Mouse (Mus musculus): ENCODE results near the gene Cyth1. TPM values are rescaled to one million over a fixed set of nuclear protein-coding genes. Genes with fewer than 3 reads are reported as not detected.
A peak's percentile ranks its signal among the peaks of the same experiment; 100 is the strongest.

Gene Cyth1
- 10 to 100 TPM; 62.0 to 68.2 TPM for total RNA-seq (2021)
- long read RNA-seq, experiment 1, partial matches to known transcripts = 6 of 61 reads
- long read RNA-seq, experiment 1, other reads (novel, unspliced or antisense) = 55 of 61 reads
- long read RNA-seq, experiment 2, partial matches to known transcripts = 20 of 29 reads
- long read RNA-seq, experiment 2, other reads (novel, unspliced or antisense) = 9 of 29 reads

DNA sequence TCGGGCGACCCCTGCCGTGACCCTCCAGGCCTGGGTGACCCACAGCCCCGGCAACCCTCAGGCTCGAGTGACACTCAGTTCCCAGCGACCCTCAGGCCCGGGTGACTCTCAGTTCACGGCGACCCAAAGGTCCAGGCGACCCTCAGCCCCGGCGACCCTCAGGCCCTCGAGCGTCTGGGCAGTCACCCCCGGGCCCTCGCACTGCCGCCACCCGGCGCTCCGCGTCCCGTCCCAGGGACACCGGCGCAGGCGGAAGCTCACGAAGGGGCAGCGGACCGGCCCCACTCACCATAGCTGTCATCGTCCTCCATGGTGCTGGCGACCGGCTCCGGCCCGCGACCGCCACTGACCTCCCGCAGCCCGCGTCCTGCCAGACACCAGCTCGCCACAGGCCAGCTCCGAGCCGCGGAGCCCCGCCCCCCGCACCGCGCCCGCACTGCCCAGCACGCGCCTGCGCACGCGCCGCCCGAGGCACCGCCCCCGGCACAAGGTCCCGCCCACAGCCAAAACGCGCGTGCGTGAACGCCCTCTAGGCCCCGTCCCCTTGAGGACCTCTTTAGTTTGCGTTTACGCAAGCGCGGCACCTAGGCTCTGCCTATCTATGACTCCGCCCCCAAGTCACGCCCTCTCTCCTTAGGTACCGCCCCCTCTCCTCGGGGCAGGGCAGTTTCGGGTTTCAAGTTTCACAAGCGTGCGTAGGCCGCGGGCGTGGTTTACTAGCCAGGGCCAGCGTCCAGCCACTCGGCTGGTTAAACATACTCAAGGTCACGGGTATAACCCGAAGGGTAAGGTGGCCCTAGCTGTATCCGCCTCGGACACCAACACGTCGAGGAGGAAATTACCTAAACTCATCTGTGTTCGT lies at the start of gene Cyth1:
Cyth1 (minus strand) TSS at position 443 of the 862 bp plus-strand sequence.
- DNase-seq (ENCODE audit: low spot score in 2 of 2) = peak; percentile 97 to 98

DNA sequence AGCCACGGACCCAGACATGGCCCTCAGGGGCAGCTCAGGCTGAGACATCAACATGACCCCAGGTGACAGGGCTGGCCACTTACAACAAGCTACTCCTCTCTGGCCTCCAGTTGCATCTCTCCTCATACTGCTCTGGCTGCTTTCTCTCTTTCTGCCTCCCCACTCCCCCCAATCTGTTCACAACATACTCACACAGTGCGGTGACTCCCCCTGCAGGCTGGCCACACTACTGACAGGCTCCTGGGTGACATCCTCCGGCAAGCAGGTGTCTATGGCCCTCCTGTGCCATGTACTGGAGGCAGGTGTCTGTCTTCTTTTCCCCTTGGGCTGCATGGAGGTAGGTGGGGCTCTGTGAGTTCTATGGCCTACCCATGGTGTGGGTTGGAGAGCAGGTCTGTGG lies 49.6 kb upstream of the Cyth1 start:
- no peak for DNase-seq (ENCODE audit: low spot score in 2 of 2)

DNA sequence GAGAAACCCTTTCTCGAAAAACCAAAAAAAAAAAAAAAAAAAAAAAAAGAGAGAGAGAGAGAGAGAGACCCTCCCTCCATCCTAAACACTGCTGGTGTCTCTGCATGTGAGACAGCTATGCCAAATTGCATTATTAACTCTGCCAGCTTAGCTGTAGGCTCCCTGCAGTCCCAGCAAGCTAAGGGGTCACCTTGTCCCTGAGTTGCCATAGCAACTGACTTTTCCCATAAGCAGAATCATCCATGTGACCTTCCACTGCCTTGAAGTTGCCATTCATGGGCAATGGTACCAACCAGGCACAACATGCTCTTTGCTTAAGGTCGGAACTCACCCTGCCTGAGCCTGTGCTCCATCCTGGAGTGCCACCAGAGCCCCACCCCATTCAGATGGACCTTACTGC lies 46.6 kb upstream of the Cyth1 start:
- no peak for DNase-seq (ENCODE audit: low spot score in 2 of 2)

DNA sequence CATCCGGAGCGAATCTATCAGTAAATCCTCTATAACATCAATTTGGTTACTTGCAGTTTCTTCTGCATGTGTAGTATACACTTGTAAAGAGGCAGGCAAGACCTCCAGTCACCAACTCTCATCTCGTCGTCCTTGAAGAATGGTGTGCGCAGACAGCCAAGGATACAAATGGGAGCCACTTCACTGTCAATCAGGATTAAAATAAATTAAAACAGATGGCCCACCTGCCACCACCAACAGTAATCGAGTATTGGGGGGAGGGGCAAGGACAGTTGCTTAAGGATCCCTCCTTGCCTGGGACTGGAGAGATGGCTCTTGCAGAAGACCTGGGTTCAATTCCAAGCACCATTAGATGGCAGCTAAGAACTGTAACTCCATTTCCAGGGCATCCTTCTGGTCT lies 44.3 kb upstream of the Cyth1 start:
- DNase-seq (ENCODE audit: low spot score in 2 of 2) = no peak

DNA sequence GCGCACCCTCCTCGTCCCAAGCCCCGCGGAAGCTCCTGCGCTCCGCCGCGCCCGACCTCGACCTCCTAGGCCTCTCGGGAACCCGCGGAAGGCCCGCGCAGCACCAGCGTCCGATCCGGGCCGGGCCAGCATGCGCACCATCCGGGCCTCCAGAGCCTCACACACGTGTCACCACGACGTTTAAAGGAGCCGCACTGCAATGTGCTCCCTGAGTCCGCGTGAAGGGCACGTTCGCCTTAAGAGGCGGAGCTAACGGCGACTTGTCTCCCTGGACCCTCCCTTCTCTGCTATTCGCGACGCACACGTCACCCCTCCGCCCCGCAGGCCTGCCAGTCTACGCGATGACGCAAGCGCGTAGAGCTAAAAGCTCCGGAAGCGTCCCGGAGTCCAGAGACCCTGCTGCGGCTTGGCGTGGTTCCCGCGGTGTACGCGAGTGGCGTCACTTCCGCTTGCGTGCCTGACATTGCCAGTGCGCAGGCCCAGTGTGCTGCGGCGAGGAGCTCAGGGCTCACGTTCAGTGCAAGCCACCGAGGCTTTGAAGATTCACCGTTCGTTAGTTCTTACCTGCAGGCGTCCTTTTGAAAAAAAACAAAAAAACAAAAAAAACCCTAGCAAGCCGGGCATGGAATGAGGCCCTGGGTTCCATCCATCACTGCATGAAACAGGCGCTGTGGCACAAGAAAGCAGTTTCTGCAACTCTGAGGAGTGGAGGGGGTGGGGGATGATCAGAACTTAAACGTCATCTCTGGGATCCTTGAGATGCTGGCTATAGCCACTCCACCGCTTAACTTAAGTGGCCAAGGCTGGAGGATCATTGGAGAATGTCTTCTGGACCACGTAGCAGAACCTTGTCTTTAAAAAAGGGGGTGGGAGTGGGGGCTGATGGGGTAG lies 41.9 kb upstream of the Cyth1 start, which contains the start of gene Usp36:
Usp36 (minus strand) TSS at position 246 of the 891 bp plus-strand sequence.
- DNase-seq (ENCODE audit: low spot score in 2 of 2) = peak; percentile 100

DNA sequence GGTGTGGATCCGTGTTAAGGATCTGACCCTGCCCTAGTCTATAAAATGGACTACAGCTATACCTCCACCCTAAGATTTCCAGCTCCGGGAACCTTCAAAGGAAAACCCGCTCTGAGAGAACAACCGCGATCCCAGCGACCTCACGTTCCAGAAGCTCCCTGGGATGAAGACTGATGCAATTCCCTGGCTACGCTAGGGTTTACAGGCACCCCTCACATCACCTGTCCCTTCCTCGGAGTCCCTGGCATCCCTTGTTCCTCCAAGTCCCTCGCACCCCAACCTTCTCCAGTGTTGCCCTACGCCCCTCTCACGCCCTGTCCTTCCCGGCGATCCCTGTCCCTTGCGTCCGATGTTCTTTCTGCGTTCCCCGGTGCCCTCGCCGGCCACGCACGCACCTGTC lies 41.2 kb upstream of the Cyth1 start:
- DNase-seq (ENCODE audit: low spot score in 2 of 2) = no peak

DNA sequence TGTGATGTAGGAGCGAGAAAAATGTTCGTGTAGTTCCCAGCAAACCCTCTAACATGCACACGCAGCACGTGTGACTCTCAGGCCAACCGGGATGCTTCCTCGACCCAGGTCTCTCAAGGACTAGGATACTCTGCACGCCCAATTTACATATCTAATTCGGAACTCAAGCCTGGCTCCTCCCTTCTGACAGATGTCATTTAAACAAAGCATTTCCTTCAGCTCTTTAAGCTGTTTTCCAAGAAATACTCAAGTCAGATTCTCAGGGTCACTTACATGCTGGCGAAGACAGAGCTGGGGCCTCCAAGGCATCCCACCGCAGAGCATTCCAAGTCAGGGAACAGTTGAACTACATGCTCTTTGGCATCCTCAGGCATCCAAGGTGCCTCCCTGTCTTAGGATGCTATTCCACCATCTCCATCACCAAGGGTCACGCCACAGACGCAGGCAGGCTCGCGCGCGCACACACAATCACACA lies 40.7 kb upstream of the Cyth1 start:
- no peak for DNase-seq (ENCODE audit: low spot score in 2 of 2)

DNA sequence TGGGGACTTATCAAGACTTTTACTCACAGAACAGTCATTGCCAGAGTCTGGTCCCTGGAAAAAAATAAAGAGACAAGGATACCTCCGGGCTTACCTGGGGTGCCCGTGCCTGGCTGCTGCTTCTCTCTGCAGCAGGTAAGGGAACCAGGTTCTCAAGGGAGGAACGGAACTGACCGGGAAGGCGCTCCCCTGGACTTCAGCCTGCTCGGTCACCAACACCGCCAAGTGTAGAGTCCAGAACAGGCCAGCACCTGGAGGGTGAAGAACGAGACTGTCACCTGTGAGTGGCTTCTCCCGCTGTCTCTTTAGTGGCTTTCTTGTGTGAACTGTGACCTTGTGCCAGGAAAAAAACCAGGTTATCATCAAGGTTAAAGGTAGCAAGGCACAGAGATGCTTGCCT lies 39.2 kb upstream of the Cyth1 start:
- DNase-seq (ENCODE audit: low spot score in 2 of 2) = no peak

DNA sequence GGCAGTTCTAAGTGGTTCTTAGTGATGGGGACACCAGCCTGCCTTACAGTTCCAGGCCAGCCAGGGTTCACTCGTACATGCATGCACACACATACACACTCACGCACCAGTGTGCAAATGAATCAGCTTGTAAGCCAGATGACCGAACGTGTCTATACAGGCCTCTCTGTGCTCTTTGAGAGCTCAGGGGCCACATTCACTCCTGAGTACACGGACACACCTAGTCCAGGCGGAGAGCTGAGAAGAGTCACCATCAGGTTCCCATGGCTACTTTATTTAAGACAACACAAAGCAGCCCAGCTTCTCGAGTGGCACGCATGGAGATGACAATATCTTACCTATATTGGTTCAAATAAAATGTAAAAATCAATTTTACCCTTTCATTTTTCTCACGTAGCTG lies 38.0 kb upstream of the Cyth1 start:
- DNase-seq (ENCODE audit: low spot score in 2 of 2) = no peak

DNA sequence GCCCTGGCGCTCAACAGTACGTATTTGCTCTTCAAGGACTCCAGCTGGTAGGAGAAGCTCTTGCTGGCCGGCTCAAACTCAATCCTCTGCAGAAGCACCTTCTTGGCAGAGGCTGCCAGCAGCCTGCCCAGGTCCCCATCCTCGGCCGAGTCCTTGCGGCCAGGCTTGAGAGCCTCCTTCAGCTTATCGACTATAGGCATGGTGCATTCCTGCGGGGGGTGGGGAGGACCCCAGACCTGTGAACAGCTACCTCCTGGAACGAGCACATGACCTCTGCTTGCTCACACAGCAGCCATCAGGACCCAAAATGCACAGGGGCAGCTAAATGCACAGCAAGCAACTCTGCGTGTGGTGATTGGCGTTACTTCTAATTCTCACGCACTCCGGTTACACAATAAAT lies 37.4 kb upstream of the Cyth1 start:
- DNase-seq (ENCODE audit: low spot score in 2 of 2) = no peak

DNA sequence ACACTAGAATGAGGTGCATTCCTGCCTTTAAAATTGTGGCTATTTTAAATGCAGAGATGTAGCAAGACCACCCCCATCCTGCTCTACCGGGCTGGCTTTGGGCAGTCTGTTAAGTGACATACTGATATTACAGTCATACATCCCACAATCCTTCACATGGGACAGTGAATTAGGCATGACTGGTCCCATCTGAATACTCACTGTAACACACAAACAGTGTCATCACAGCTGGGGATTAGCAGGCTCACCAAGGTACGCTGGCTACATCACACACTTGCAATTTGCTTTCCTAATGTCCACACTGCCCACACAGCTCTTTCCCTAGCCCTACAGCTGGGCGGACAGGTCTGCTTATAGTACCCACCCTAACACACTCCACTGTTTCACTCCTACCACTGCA lies 31.8 kb upstream of the Cyth1 start:
- DNase-seq (ENCODE audit: low spot score in 2 of 2) = no peak

DNA sequence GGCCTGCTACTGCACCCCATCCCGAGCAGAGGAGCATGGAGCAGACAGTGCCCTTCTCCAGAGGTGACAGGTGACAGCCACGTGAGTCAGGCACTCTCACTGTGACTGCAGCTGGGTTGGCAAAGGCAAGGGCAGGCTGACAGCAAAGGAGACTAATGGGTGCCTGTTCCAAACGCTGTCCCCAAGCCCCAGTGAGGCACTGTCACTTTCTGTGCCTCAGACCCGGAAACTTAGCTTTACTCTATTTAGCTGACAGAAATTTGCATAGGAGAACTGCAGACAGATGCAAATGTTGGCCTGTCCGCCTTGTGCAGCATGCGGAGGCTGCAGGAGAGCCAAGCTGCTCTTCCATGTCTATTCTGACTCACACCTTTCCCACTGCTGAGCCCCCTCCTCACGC lies 27.9 kb upstream of the Cyth1 start:
- peak; percentile 9 to 37 for DNase-seq (ENCODE audit: low spot score in 2 of 2)

DNA sequence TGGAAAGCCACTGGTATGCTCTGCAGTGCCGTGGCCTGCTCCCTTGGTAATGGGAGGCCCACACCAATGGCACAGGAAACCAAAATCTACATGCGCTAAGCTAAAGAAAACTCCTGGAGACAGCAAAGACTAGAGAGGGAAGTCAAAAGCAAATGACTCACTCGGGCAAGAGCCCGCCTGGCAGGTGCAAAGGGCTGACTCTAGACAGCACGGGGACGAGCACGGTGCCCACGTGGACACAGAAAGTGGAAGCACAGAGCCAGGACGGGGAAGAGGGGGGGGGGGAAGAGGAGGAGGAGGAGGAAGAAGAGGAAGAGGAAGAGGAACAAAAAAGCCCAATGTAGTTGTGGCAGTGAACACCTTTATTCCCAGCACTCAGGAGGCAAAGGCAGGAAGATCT lies 26.7 kb upstream of the Cyth1 start:
- DNase-seq (ENCODE audit: low spot score in 2 of 2) = no peak

DNA sequence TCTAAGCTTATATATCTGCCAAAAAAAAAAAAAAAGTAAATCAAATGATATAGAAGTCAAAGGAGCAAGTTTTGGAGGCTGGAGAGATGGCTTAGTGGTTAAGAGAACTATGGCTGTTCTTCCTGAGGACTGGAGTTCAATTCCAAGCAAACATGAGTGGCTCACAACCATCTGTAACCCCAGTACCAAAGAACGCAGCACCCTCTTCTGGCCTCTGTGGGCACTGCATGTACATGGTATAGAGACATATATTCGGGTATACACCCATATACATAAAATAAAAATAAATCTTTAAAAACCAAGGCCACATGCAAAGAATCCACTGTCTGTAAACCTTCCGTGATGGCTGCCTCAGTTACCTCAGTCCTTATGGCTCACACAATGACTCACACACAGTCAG lies 21.4 kb upstream of the Cyth1 start:
- DNase-seq (ENCODE audit: low spot score in 2 of 2) = peak in 1 of 2 experiments; percentile 43

DNA sequence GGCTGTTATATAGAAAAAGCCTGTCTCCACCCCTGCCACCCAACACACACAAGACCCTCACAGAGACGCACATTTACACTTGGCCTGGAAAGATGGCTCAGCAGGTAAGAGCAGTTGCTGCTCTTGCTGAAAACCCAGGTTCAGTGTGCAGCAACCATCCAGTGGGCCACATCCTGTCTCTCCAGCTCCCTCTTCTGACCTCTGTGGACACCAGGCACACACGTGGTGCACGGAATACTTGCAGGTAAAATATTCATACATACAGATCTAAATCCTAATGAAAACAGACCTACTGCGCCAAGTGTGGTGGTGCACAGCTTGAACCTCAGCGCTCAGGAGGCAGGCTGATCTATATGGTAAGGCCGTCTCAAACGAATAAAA lies 18.3 kb upstream of the Cyth1 start:
- no peak for DNase-seq (ENCODE audit: low spot score in 2 of 2)

DNA sequence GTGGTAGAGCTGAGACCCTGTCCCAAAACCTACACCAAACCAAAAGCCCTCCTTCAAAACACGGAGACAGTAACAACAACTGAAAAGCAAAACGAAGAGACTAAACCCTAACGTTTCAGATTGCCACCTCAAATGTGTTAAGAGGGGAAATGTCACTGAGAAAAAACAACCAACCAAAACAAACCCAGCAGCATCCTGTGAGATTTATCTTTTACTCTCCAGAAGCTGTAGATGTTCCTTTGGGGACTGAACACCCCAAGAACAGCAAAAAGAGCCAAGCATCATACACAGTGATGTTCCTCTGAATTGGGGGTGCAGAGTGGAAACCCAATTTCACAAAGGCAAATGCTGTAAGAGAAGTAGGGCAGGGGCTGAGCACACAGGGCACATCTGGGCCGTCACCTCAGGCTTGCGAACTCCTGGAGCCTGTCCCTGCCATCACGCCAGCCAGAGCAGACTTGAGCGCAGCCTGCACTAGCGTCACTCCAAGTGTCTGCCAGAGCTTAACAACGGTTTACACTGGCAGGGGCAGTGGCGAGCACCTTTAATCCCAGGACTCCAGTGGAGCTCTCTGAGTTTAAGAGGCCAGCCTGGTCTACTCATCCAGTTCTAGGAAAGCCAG lies 17.8 kb upstream of the Cyth1 start:
- DNase-seq (ENCODE audit: low spot score in 2 of 2) = no peak

DNA sequence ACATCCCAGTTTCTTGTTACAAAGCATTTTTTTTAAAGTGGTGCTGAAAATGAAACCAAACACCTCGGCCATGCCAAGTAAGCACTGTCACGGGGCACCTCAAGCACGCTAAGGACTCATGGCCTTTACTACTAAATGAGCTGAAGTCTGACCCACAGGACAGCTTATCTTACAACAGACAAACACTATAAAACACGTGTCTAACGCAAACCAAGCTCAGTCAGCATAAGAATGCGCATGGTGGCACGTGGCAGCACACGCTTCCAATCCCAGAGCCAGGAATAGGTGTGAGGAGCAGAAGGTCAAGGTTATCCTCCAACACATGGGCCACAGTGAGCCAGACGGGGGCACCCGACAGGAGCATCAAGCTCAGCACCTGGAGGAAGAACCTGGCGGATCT lies 17.2 kb upstream of the Cyth1 start:
- DNase-seq (ENCODE audit: low spot score in 2 of 2) = no peak

DNA sequence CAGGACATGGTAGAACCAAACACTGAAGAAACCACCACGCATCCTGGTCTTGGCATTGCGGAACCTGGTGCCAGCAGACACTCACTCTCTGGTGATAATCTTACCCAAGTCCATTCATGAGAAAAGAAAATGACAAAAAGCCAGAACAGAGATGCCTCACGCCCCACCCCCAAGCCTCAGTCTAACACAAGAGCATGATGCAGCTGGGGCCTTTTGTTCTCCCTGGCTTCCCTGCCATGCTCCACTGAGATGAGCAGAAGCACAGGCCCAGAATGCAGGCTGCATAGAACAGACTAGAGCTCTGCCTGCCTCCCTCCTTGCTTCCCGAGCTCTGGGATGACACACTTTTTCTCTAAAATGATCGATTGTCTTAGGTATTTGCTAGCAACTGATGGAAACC lies 14.8 kb upstream of the Cyth1 start:
- DNase-seq (ENCODE audit: low spot score in 2 of 2) = no peak

DNA sequence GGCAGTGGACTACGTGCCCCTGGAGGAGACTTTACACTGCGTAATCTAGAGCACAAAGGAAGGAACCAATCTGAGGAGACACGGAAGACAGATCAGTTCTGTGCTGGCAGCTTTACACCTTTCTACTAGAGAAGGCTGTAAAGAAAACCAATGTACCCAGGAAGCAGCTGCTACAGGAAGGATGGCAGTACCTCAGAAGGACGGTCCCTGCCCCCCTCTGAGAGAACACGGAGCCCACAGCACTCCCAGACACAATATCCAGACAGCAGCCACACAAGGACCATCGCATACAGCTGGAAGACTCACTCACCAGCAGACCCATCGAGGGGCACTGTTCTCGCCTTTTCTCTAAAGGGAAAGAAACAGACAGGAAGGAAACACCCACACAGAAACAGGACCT lies 11.7 kb upstream of the Cyth1 start:
- no peak for DNase-seq (ENCODE audit: low spot score in 2 of 2)

DNA sequence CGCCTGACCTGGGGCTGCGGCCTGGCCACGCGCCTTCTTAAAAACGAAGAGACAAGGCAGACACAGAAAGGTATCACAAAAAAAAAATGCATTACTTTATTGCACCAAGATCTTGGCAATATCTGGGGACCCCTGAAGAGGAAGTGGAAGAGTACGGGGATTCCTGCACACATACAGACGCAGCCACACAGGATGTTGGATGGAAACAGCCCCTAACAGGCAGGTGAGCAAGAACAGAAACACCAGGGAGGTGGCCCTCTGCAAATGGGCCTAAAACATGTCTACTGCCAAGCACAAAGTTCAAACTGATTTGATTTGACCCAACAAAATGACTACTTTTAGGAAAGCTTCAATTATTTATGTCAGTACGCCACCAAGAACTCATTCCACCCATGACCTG lies 11.2 kb upstream of the Cyth1 start:
- no peak for DNase-seq (ENCODE audit: low spot score in 2 of 2)

DNA sequence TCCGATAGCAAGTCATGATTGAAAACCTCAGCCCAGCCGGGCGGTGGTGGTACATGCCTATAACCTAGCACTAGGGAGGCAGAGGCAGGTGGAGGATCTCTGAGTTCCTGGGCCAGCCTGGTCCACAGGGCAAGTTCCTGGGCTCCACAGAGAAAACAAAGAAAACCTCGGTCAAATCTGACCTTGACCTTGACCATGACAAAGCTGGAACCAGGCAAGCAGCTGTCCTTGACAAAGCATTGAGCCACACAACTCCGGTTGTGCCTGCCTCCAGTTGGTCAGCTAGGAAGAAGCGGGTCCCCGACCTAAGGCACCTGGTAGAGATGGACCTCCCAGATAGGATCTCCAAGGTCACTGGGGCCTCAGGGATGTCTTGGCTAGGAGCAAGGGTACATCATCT lies 8.0 kb upstream of the Cyth1 start:
- DNase-seq (ENCODE audit: low spot score in 2 of 2) = no peak
